Mouse (Mus musculus) heart, embryonic 14.5 days (tissue): Measurements from ENCODE around the gene Olfr1329. TPM values are rescaled to one million over a fixed set of nuclear protein-coding genes. Genes with fewer than 3 reads are reported as not detected.

Experiments
- polyA plus RNA-seq: library from polyadenylated mRNA; unstranded; fragments of >200 nt; fragmentation: Nextera tagmentation; extraction: Ambion mirVana; gene quantifications from 2 replicates; pipeline ENCODE4 v1.2.1, GENCODE M21; 2014

Olfr1329 gene
- polyA plus RNA-seq, 1 experiment from 2014 or later = not detected

Other genes starting within 250 kb of the Olfr1329 start
- not detected in 2 replicates for gene Olfr1342, start 224.7 kb downstream of the Olfr1329 start, polyA plus RNA-seq
- not detected in 2 replicates for gene Olfr1341, start 213.9 kb downstream of the Olfr1329 start, polyA plus RNA-seq
- not detected in 2 replicates for gene Olfr1340, start 197.3 kb downstream of the Olfr1329 start, polyA plus RNA-seq
- not detected in 2 replicates for gene Olfr1339, start 185.3 kb downstream of the Olfr1329 start, polyA plus RNA-seq
- gene Olfr1338, start 158.7 kb downstream of the Olfr1329 start, polyA plus RNA-seq = not detected in 2 replicates
- not detected in 2 replicates for gene Olfr1337, start 134.9 kb downstream of the Olfr1329 start, polyA plus RNA-seq
- not detected in 2 replicates for gene Olfr1335, start 107.5 kb downstream of the Olfr1329 start, polyA plus RNA-seq
- gene Olfr1333, start 81.2 kb downstream of the Olfr1329 start, polyA plus RNA-seq = not detected in 2 replicates
- gene Olfr1331, start 52.8 kb downstream of the Olfr1329 start, polyA plus RNA-seq = not detected in 2 replicates
- 0.04 and 0.19 TPM in 2 replicates for gene Olfr1330, start 28.9 kb downstream of the Olfr1329 start, polyA plus RNA-seq
- 0.07 TPM in 1 of 2 replicates, not detected in the other for gene Olfr1328, start 21.1 kb upstream of the Olfr1329 start, polyA plus RNA-seq
- gene Lao1, start 44.1 kb upstream of the Olfr1329 start, polyA plus RNA-seq = not detected in 2 replicates
- gene Slc2a1, start 191.2 kb upstream of the Olfr1329 start, polyA plus RNA-seq = 159 and 166 TPM in 2 replicates